Mouse (Mus musculus) bone marrow, adult 2 months (tissue): ENCODE data around the gene Kcnip1. TPM values are rescaled to one million over a fixed set of nuclear protein-coding genes. Genes with fewer than 3 reads are reported as not detected.

Experiments used
- H3K27ac ChIP-seq: fragments of 200-500 bp; 2 replicates; pipeline ENCODE4 v1.5.1; 2012; ENCODE audit warnings: low read depth, mild to moderate bottlenecking, control low read depth, inconsistent platforms, low read length; ENCODE audit not compliant: control insufficient read depth, poor library complexity, insufficient read depth
- H3K4me1 ChIP-seq: fragments of 200-500 bp; 2 replicates; pipeline ENCODE4 v1.6.1; 2011; ENCODE audit warnings: low read length; ENCODE audit not compliant: control insufficient read depth, insufficient read depth
- H3K4me3 ChIP-seq: fragments of 200-500 bp; replicated peaks from 2 replicates; pipeline ENCODE3; 2011; ENCODE audit warnings: mild to moderate bottlenecking, low read depth, low read length, control low read depth; ENCODE audit not compliant: control insufficient read depth
- CTCF ChIP-seq: fragments of 200-500 bp; IDR thresholded peaks from 2 replicates; pipeline ENCODE4 v1.5.1; 2011; ENCODE audit warnings: low read length, control low read depth; ENCODE audit not compliant: control insufficient read depth, insufficient read depth
- POLR2A ChIP-seq: fragments of 200-500 bp; IDR thresholded peaks from 2 replicates; pipeline ENCODE4 v1.6.1; 2011; ENCODE audit warnings: low read depth, mild to moderate bottlenecking, control low read depth, low read length, borderline replicate concordance; ENCODE audit not compliant: control insufficient read depth
- WGBS: fragments of 180-500 bp; shearing (Covaris S2); methylation state at CpG from one replicate; pipeline ENCODE4 v1.1.7; 2018; 5-methylcytosine and 5-hydroxymethylcytosine counted together
- polyA plus RNA-seq: library from polyadenylated mRNA; stranded (reverse); fragments of >200 nt; gene quantifications from 2 replicates; pipeline ENCODE4 v1.2.4, GENCODE M21; 2011; ENCODE audit warnings: low replicate concordance; ENCODE audit not compliant: missing spikeins, insufficient read depth, insufficient read length

The Kcnip1 gene
- polyA plus RNA-seq, 1 experiment, result not detected

GRCm38 (mm10) chr11:33590771-33591170, 402.2 kb downstream of the Kcnip1 start:
- H3K4me1 ChIP-seq, result no peaks in the 10 kb centered on the region
- 75% methylated on average over 3 of the region's 3 CpGs for WGBS
- no peak overlapping the region for H3K4me3 ChIP-seq
- no peak overlapping the region for H3K27ac ChIP-seq
- TF ChIP-seq CTCF (no peak), POLR2A (no peak)

DNA sequence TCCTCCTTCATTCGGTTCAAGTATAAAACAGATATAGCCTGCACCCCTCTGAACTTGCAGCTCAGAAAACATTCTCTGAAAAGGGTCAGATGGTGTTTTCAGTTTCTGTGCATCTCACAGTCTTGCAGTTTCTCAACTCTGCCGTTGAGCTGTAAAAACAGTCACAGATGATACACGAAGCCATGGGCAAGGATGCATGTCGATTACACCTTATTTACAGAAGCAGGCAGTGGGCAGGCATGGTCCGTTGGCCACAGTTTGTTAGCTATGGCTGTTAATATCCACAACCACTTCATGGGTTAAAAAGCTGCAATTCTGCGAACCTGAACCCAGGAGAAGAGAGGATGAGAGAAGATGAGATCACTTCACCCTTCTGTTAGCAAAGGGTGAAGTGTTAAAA, 406.3 kb downstream of the Kcnip1 start:
- 76% methylated on average over 6 of the region's 6 CpGs for WGBS
- Histone ChIP-seq H3K4me1 (no peaks in the 10 kb centered on the region), H3K27ac (no peak overlapping the region), H3K4me3 (no peak overlapping the region)
- TF ChIP-seq CTCF (no peak), POLR2A (no peak)

DNA sequence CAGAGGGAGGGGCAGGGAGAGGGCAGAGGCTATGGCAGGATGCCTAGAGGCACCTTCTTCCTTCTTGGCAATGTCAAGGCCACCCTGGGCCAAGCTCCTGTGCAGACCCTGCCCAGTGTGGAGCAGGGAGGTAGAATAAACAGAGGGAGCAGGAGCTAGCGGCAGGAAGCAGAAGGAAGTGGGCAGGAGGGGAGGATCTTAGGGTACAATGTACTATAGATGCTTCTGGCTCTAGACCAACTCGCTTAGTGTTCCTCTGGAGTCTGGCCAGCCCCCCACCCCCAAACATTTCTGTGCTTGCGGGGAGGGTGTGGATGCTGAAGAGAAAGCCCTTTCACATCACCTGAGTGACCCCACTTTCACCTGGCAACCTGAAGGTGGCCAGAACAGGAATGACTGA, 413.3 kb downstream of the Kcnip1 start:
- Histone ChIP-seq H3K27ac (no peak overlapping the region), H3K4me3 (no peak overlapping the region), H3K4me1 (no peaks in the 10 kb centered on the region)
- 13% methylated on average over 3 of the region's 3 CpGs for WGBS
- TF ChIP-seq CTCF (no peak), POLR2A (no peak)

Other genes with a start within 250 kb of the Kcnip1 start
- not detected in 2 replicates for gene Kcnmb1, start 30.1 kb downstream of the Kcnip1 start, polyA plus RNA-seq
- gene Lcp2, start 53.8 kb upstream of the Kcnip1 start, polyA plus RNA-seq, result 16.6 and 53.6 TPM in 2 replicates
- not detected in 2 replicates for gene 4930469K13Rik, start 105.4 kb upstream of the Kcnip1 start, polyA plus RNA-seq
- gene Foxi1, start 214.9 kb upstream of the Kcnip1 start, polyA plus RNA-seq, result not detected in 2 replicates